Mouse (Mus musculus) right cerebral cortex, postnatal 25 days (tissue): ENCODE measurements around the gene Hmg20a.

Source experiments
- DNase-seq: peaks from one replicate; pipeline ENCODE4 v3.0.0; 2022

Gene Hmg20a

DNA sequence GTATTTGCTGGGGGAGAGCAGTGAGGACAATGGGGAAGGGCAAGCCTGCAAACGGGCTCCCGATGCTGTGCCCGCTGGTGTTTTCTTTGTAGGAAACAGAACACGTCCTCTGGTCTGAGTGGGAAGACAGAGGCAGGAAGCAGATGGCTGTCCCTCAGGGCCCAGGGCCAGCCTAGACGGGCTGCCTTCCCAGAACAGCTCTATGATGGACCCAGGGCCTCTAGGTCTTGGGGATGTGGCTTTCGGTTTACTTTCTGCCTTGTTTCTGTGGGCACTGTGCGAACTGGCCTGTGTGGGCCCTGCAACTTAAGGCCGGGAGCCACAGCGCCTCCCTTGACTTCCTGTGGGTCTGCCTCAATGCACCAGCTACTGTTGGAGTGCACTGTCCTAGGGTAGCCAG, 115.5 kb downstream of the Hmg20a start:
- no peak for DNase-seq

DNA sequence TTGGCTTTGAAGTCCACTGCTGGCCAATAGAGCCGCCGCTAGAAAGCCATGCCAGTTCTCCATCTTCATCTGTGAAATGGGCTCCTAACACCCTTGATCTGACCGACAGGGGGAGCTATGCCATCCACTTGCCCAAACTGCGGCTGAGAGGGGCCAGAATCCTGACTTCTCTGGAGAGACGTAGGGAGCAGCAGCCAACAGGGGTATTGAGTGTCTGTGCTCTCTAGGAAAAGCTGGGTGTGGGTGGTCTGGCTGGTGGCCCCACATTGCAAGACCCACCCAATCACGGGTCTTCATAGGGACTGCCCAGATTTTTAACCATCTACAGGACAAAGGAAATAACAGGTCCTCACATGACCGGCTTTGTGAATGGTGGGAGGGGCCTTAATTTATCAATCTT, 116.3 kb downstream of the Hmg20a start:
- no peak for DNase-seq

DNA sequence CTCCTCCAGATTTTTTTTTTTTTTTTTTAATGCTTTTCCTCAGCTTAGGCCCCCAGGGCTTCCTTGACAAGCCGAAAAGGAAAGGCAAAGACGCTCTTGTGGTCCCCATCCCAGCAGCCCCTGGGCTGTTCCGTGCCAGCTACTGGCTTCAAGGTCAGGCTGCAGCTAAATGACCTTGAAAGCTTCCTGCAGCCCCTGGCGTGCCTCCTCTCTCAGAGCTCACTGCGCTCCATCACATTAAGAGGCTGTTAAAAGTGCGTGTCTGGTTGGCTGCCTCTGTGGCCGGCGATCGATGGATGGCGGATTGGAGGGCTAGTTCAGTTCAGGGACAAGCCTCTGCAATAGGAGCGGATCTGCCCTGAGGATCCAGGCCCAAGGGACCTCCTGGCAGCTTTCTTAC, 117.0 kb downstream of the Hmg20a start:
- no peak for DNase-seq

DNA sequence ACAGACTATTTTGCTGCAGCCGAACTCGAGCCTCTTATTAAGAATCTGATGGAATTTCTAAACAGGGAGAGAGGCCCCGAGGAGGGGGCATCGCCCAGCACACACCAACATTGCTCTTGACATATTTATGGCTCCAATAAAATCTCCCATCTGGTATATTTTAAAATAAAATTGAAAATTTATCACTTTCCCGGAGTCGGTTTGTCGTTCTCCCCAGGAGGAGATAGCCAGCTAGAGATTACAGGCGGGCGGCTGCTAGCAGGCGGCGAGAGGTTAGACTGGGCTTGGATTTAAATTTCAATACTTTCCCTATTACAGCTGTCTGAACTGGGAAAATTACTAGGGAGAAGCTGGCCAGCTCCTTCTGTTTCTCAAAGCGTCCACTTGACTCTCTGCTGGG, 121.6 kb downstream of the Hmg20a start:
- no peak for DNase-seq

- no peak for DNase-seq
These were observed 126.5 kb downstream of the Hmg20a start for GRCm38 (mm10) chr9:56544687-56545475.
